Mouse (Mus musculus) ES-E14 (cell line): ENCODE results near the gene Kcnj11. TPM values are rescaled to one million over a fixed set of nuclear protein-coding genes. Genes with fewer than 3 reads are reported as not detected.

Source experiments
- DNase-seq: peaks from one replicate; pipeline ENCODE4 v3.0.0-alpha.2; 2013; ENCODE audit warnings: low read depth, low spot score
- H3K27ac ChIP-seq: 2 replicates; pipeline ENCODE4 v1.5.1; 2012; ENCODE audit warnings: low read depth, mild to moderate bottlenecking, low read length, moderate library complexity, mixed read lengths; ENCODE audit not compliant: poor library complexity, insufficient read depth, severe bottlenecking
- H3K36me3 ChIP-seq: 2 replicates; pipeline ENCODE4 v1.6.1; 2012; ENCODE audit warnings: mild to moderate bottlenecking, low read length, moderate library complexity, mixed read lengths; ENCODE audit not compliant: control insufficient read depth, poor library complexity, insufficient read depth, severe bottlenecking
- H3K4me1 ChIP-seq, 2 experiments: fragments of 150-350 bp in 1 of 2; sonication (generic) in 1 of 2; 2 replicates each; pipeline ENCODE4 v1.6.1; 2012; ENCODE audit warnings: low read length in 2 of 2, mild to moderate bottlenecking in 1 of 2, mixed read lengths in 1 of 2; ENCODE audit not compliant: control insufficient read depth in 2 of 2, insufficient read depth in 2 of 2, poor library complexity in 1 of 2
- H3K4me3 ChIP-seq, 2 experiments: fragments of 150-350 bp in 1 of 2; sonication (generic) in 1 of 2; 2 replicates each; pipeline ENCODE4 v1.5.1; 2012; ENCODE audit warnings: low read length in 2 of 2, low read depth in 1 of 2, mild to moderate bottlenecking in 1 of 2, mixed read lengths in 1 of 2; ENCODE audit not compliant: insufficient read depth in 1 of 2, poor library complexity in 1 of 2, severe bottlenecking in 1 of 2
- H3K9ac ChIP-seq: 2 replicates; pipeline ENCODE4 v1.6.1; 2012; ENCODE audit warnings: low read depth, mild to moderate bottlenecking, low read length, mixed read lengths; ENCODE audit not compliant: poor library complexity, insufficient read depth, severe bottlenecking
- H3K9me3 ChIP-seq: fragments of 150-350 bp; sonication (generic); 2 replicates; pipeline ENCODE4 v1.6.1; 2012; ENCODE audit warnings: low read depth, mild to moderate bottlenecking, low read length; ENCODE audit not compliant: control insufficient read depth, insufficient read depth
- CHD2 ChIP-seq: IDR thresholded peaks from 2 replicates; pipeline ENCODE4 v1.6.1; 2014; ENCODE audit warnings: mild to moderate bottlenecking, low read depth, low read length, inconsistent platforms
- HCFC1 ChIP-seq: IDR thresholded peaks from 2 replicates; pipeline ENCODE4 v1.6.1; 2012; ENCODE audit warnings: low read length, inconsistent platforms, borderline replicate concordance; ENCODE audit not compliant: insufficient read depth
- MAFK ChIP-seq: IDR thresholded peaks from 2 replicates; pipeline ENCODE4 v1.6.1; 2014; ENCODE audit warnings: mild to moderate bottlenecking, low read depth, low read length, inconsistent platforms; ENCODE audit not compliant: insufficient read depth
- ZC3H11A ChIP-seq: IDR thresholded peaks from 2 replicates; pipeline ENCODE4 v1.6.1; 2012; ENCODE audit warnings: low read depth, mild to moderate bottlenecking, inconsistent platforms, low read length, borderline replicate concordance
- ZNF384 ChIP-seq: IDR thresholded peaks from 2 replicates; pipeline ENCODE4 v1.6.1; 2012; ENCODE audit warnings: low read depth, low read length, inconsistent platforms
- in situ Hi-C, 2 experiments: fragments of 600-800 bp; cut with MboI; formaldehyde crosslinking; loops; one replicate each; pipeline ENCODE4 v1.15.1; 2025; ENCODE audit warnings: low sequenced_read_pairs in 2 of 2, inconsistent platforms in 1 of 2; ENCODE audit not compliant: unreplicated experiment in 2 of 2
- total RNA-seq: library from RNA; depleted of rRNA; stranded (reverse); fragments of 300-350 nt; gene quantifications from 2 replicates; pipeline ENCODE4 v1.2.3, GENCODE M21; 2012

Kcnj11 gene
- total RNA-seq, 1 experiment, result 0.85 TPM

GRCm38 (mm10) chr7:46063296-46063695 lies 37.3 kb downstream of the Kcnj11 start:
- no peak overlapping the region for H3K4me3 ChIP-seq
- H3K27ac ChIP-seq, result no peak overlapping the region
- peaks cover 56% of the 10 kb centered on the region for H3K36me3 ChIP-seq
- in situ Hi-C loops, result no loop called here
- no peak for DNase-seq
- H3K9me3 ChIP-seq, result no peaks in the 10 kb centered on the region
- no peaks in the 10 kb centered on the region for H3K4me1 ChIP-seq
- no peak overlapping the region for H3K9ac ChIP-seq
- TF ChIP-seq CHD2 (no peak), ZC3H11A (no peak), ZNF384 (no peak), HCFC1 (no peak), MAFK (no peak)

GRCm38 (mm10) chr7:46061614-46062013 lies 39.0 kb downstream of the Kcnj11 start:
- Histone ChIP-seq H3K27ac (no peak overlapping the region), H3K9me3 (no peaks in the 10 kb centered on the region), H3K4me1 (no peaks in the 10 kb centered on the region), H3K4me3 (no peak overlapping the region), H3K36me3 (peaks cover 56% of the 10 kb centered on the region), H3K9ac (no peak overlapping the region)
- no peak for DNase-seq
- in situ Hi-C loops, result no loop called here
- no peak for TF ChIP-seq ZC3H11A
- no peak for TF ChIP-seq MAFK
- no peak for TF ChIP-seq ZNF384

- no peaks in the 10 kb centered on the region for H3K9me3 ChIP-seq
- H3K27ac ChIP-seq, result no peak overlapping the region
- H3K4me1 ChIP-seq, result no peaks in the 10 kb centered on the region
- H3K4me3 ChIP-seq, result no peak overlapping the region
- TF ChIP-seq MAFK, result no peak
- no peak for TF ChIP-seq CHD2
- no peak for TF ChIP-seq ZC3H11A
- TF ChIP-seq HCFC1, result no peak
- no peak for TF ChIP-seq ZNF384
- no peak overlapping the region for H3K9ac ChIP-seq
- in situ Hi-C loops, result no loop called here
- H3K36me3 ChIP-seq, result peaks cover 54% of the 10 kb centered on the region
- DNase-seq, result no peak
Observed at GRCm38 (mm10) chr7:46060688-46061087, 39.9 kb downstream of the Kcnj11 start.

- no peak overlapping the region for H3K9ac ChIP-seq
- in situ Hi-C loops, result no loop called here
- H3K4me1 ChIP-seq, result no peaks in the 10 kb centered on the region
- TF ChIP-seq ZNF384, result no peak
- TF ChIP-seq CHD2, result no peak
- no peak for TF ChIP-seq ZC3H11A
- TF ChIP-seq MAFK, result no peak
- TF ChIP-seq HCFC1, result no peak
- no peaks in the 10 kb centered on the region for H3K9me3 ChIP-seq
- peaks cover 58% of the 10 kb centered on the region for H3K36me3 ChIP-seq
- no peak for DNase-seq
- no peak overlapping the region for H3K27ac ChIP-seq
- H3K4me3 ChIP-seq, result no peak overlapping the region
Observed at GRCm38 (mm10) chr7:46058882-46059281, 41.7 kb downstream of the Kcnj11 start.

GRCm38 (mm10) chr7:46053566-46053965 lies 47.0 kb downstream of the Kcnj11 start:
- peaks cover 35% of the 10 kb centered on the region for H3K36me3 ChIP-seq
- no peak overlapping the region for H3K27ac ChIP-seq
- in situ Hi-C loops, result no loop called here
- TF ChIP-seq ZNF384, result no peak
- no peak for TF ChIP-seq HCFC1
- TF ChIP-seq CHD2, result no peak
- no peak for TF ChIP-seq ZC3H11A
- TF ChIP-seq MAFK, result no peak
- no peaks in the 10 kb centered on the region for H3K9me3 ChIP-seq
- H3K4me1 ChIP-seq, result no peaks in the 10 kb centered on the region
- H3K9ac ChIP-seq, result no peak overlapping the region
- no peak overlapping the region for H3K4me3 ChIP-seq
- DNase-seq, result no peak
